Mouse (Mus musculus) heart, embryonic 11.5 days (tissue): ENCODE data around the gene Gm20532. TPM values are rescaled to one million over a fixed set of nuclear protein-coding genes. Genes with fewer than 3 reads are reported as not detected.

Experiments used
- ATAC-seq: fragments of 200-750 bp; cut with Nextera tagmentation; replicated peaks from 2 replicates; pipeline ENCODE4 v1.8.0; 2017; ENCODE audit warnings: moderate library complexity; ENCODE audit not compliant: insufficient number of reproducible peaks, low FRiP score, low TSS enrichment
- H3K27ac ChIP-seq: fragments of 300-500 bp; sonication (generic); 2 replicates; pipeline ENCODE4 v1.5.1; 2014; ENCODE audit warnings: mild to moderate bottlenecking, low read depth, low read length
- H3K27me3 ChIP-seq: fragments of 300-500 bp; sonication (generic); 2 replicates; pipeline ENCODE4 v1.6.1; 2014; ENCODE audit warnings: mild to moderate bottlenecking, low read length, mixed read lengths; ENCODE audit not compliant: control insufficient read depth, insufficient read depth
- H3K36me3 ChIP-seq: fragments of 300-500 bp; sonication (generic); 2 replicates; pipeline ENCODE4 v1.6.1; 2014; ENCODE audit warnings: mild to moderate bottlenecking, low read length, moderate library complexity, mixed read lengths; ENCODE audit not compliant: control insufficient read depth, insufficient read depth
- H3K4me1 ChIP-seq: fragments of 300-500 bp; sonication (generic); 2 replicates; pipeline ENCODE4 v1.6.1; 2014; ENCODE audit warnings: low read length; ENCODE audit not compliant: control insufficient read depth, insufficient read depth
- H3K4me2 ChIP-seq: fragments of 300-500 bp; sonication (generic); 2 replicates; pipeline ENCODE4 v1.6.1; 2014; ENCODE audit warnings: mild to moderate bottlenecking, moderate library complexity
- H3K4me3 ChIP-seq: fragments of 300-500 bp; sonication (generic); 2 replicates; pipeline ENCODE4 v1.5.1; 2014; ENCODE audit warnings: low read depth, low read length
- H3K9ac ChIP-seq: fragments of 300-500 bp; sonication (generic); 2 replicates; pipeline ENCODE4 v1.6.1; 2014; ENCODE audit warnings: mild to moderate bottlenecking, low read depth, low read length, moderate library complexity
- H3K9me3 ChIP-seq: fragments of 300-500 bp; sonication (generic); replicated peaks from 2 replicates; pipeline ENCODE4 v1.6.1; 2016; ENCODE audit warnings: low read length; ENCODE audit not compliant: control insufficient read depth
- WGBS: fragments of 180-500 bp; shearing (Covaris S2); extraction: QIAGEN DNeasy Blood & Tissue Kit; methylation state at CpG from one replicate; pipeline ENCODE4 v1.1.7; 2014; ENCODE audit not compliant: insufficient replicate concordance; 5-methylcytosine and 5-hydroxymethylcytosine counted together
- polyA plus RNA-seq: library from polyadenylated mRNA; unstranded; fragments of >200 nt; fragmentation: Nextera tagmentation; extraction: Ambion mirVana; gene quantifications from 2 replicates; pipeline ENCODE4 v1.2.1, GENCODE M21; 2014

Gene Gm20532
- polyA plus RNA-seq, 1 experiment from 2014 or later, result not detected

- H3K27me3 ChIP-seq, result no peaks in the 10 kb centered on the region
- ATAC-seq, result no peak
- no peaks in the 10 kb centered on the region for H3K9me3 ChIP-seq
- H3K27ac ChIP-seq, result no peak overlapping the region
- H3K9ac ChIP-seq, result no peak overlapping the region
- WGBS, result 79% methylated on average over 2 of the region's 2 CpGs
- H3K4me2 ChIP-seq, result no peak overlapping the region
- H3K36me3 ChIP-seq, result 0 out of 2 replicates have a peak, but pooled peaks cover 3% of the 10 kb centered on the region
- H3K4me1 ChIP-seq, result peaks cover 5% of the 10 kb centered on the region; the same call in 1 of the 2 replicates
- H3K4me3 ChIP-seq, result no peak overlapping the region
These were observed 14.2 kb downstream of the Gm20532 start for GRCm38 (mm10) chr2:26600664-26601063.

DNA sequence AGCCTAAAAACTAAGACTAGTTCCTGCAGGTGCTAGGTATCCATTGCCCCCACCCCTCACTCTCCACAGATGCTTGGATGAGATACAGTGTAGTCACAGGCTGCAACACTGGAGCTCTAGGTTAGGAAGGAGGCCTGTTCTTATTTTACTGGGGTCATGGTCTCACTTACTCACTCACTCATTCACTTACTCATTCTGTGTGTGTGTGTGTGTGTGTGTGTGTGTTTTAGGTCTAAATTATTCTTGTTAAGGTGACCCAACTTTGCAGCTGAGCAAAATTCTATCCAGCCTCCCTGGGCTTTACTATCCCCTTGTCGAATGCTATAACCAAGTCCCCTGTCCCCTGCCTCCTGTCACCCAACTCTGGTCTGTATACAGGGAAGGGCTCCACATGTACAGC is 15.2 kb downstream of the Gm20532 start:
- no peak overlapping the region for H3K27ac ChIP-seq
- no peak overlapping the region for H3K4me2 ChIP-seq
- H3K36me3 ChIP-seq, result no peaks in the 10 kb centered on the region
- H3K4me3 ChIP-seq, result no peak overlapping the region
- H3K27me3 ChIP-seq, result no peaks in the 10 kb centered on the region
- no peaks in the 10 kb centered on the region for H3K9me3 ChIP-seq
- no peak for ATAC-seq
- H3K4me1 ChIP-seq, result peaks cover 12% of the 10 kb centered on the region
- WGBS, result 88% methylated on average over 1 of the region's 1 CpGs
- no peak overlapping the region for H3K9ac ChIP-seq

DNA sequence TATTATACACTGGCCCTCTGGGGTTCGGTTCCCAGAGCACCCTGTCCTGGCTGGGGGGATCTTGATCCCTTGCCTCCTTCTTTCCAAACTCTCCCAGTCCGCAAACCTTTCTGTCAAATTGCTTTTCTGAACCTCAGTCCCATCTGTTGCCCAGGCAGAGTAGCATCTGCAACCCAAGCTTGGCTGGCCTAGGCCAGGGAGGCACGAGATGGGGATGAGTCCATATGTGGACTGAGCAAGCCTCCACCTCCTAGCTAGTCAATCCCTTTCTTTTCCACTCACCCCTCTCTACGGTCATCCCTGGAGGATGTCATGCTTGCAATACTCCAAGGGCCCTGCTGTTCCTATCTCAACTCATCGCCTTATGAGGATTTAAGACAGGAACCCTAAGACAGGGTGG is 16.2 kb downstream of the Gm20532 start:
- Histone ChIP-seq H3K27ac (no peak overlapping the region), H3K27me3 (no peaks in the 10 kb centered on the region; the same call in 1 of the 2 replicates), H3K4me1 (peaks cover 22% of the 10 kb centered on the region), H3K9ac (0 out of 2 replicates have a peak overlapping the region, but pooled peaks have one; percentile 80), H3K9me3 (no peaks in the 10 kb centered on the region), H3K4me3 (peak overlapping the region; percentile 68; the same call in 1 of the 2 replicates), H3K4me2 (peak overlapping the region; percentile 90), H3K36me3 (no peaks in the 10 kb centered on the region)
- WGBS, result 79% methylated on average over 5 of the region's 5 CpGs
- no peak for ATAC-seq

DNA sequence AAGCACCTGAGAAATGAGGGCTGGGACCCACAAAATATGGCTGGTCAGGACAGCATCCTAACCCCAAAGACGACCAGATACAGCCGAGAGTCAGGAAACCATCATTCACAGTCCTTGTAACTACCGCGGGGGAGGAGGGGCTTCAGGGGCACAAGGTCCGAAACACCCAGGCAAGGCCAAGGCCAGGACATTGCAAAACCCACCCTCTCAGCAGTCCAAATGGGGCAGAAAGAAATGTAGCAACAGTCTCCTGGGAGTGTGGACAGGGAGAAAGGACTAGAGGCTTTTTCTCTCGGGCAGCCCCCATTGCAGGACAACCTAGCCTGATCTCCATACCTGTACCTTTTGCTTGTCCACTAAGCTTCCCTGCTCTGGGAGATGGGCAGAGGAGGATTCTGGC is 16.7 kb downstream of the Gm20532 start:
- H3K4me2 ChIP-seq, result peak overlapping the region; percentile 90
- H3K36me3 ChIP-seq, result no peaks in the 10 kb centered on the region
- ATAC-seq, result no peak
- H3K4me1 ChIP-seq, result peaks cover 22% of the 10 kb centered on the region
- peak overlapping the region; percentile 68 for H3K4me3 ChIP-seq
- H3K9me3 ChIP-seq, result no peaks in the 10 kb centered on the region
- peak overlapping the region; percentile 80 for H3K9ac ChIP-seq
- H3K27me3 ChIP-seq, result no peaks in the 10 kb centered on the region; the same call in 1 of the 2 replicates
- H3K27ac ChIP-seq, result no peak overlapping the region
- 9% methylated on average over 6 of the region's 6 CpGs for WGBS

DNA sequence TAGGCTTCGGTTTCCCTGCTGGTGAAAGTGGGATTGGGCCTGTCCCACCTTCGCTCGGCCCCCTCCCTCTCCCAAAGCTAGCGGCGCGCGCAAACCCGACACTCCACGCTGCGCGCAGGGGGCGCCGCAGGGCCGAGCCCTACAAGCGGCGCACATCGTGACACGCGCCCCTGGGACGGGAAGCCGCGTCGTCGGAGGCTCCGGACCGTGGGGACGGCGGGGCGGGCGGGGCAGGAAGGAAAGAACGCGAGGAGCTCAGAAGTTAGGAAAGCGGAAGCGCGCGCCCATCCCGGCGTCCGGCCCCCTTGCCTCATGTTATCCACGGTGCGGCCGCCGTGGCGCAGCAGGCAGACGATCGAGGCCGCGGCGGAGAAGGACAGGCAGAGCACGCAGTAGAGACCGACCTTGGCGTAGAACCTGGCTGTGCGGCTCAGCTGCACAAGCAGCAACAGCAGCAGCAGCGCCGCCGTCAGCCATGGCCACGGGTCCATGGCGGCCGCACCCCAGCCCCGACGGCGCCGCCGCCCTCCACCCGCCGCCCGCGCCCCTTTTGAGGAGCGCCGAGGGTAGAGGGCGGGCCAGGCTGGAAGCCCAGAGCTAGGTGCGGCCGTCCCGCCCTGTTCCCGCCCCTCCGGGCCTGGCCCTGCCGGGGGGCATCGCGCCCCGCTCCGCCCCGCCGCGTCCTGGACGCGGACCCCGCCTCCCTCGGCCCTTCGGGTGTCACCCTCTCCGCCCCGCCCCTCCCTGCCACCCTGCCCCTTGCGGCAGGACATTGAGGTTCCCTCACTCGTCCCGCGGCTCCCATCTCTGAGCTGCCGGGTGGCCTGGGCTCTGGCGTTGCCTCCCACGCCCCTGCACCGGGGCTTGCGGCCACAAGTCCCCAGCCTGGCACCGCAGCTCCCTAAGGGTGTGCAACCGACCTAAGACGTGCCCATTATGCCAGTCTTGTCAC is 17.6 kb downstream of the Gm20532 start, which contains the start of gene Agpat2:
Gene Agpat2 (minus strand): TSS at position 698 of the 952 bp plus-strand sequence.
- peak within 1 kb of the TSS; percentile 65; the same call in 1 of the 2 replicates for H3K27ac ChIP-seq
- ATAC-seq, result peak; percentile 79
- no peaks in the 10 kb centered on the region; the same call in 1 of the 2 replicates for H3K27me3 ChIP-seq
- H3K36me3 ChIP-seq, result no peaks in the 10 kb centered on the region
- H3K9ac ChIP-seq, result peak within 1 kb of the TSS; percentile 80
- peak within 1 kb of the TSS; percentile 90 for H3K4me2 ChIP-seq
- no peaks in the 10 kb centered on the region for H3K9me3 ChIP-seq
- under 1% methylated on average over 74 of the region's 103 CpGs for WGBS
- peak within 1 kb of the TSS; percentile 68 for H3K4me3 ChIP-seq
- peaks cover 22% of the 10 kb centered on the region for H3K4me1 ChIP-seq

DNA sequence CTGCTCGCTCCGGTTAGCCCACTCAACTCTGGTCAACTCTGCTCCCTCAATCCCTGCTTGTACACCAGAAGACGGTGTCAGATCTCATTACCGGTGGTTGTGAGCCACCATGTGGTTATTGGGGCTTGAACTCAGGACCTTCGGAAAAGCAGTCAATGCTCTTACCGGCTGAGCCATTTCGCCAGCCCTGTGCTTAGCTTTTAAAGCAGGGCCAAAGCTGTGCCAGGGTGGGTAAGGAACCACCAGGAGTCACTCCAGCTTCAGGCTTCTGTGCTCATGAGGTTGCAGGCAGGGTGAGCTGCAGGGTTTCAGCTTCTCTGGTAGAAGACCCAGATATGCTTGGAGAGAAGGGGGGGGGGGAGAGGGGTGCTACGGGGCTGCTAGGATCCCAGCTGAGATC is 18.9 kb downstream of the Gm20532 start:
- Histone ChIP-seq H3K36me3 (no peaks in the 10 kb centered on the region), H3K4me3 (no peak overlapping the region), H3K9ac (no peak overlapping the region), H3K9me3 (no peaks in the 10 kb centered on the region), H3K27ac (no peak overlapping the region), H3K4me2 (no peak overlapping the region), H3K27me3 (no peaks in the 10 kb centered on the region; the same call in 1 of the 2 replicates), H3K4me1 (peaks cover 22% of the 10 kb centered on the region)
- ATAC-seq, result no peak
- 80% methylated on average over 8 of the region's 8 CpGs for WGBS

GRCm38 (mm10) chr2:26606579-26606978 is 20.1 kb downstream of the Gm20532 start:
- no peak overlapping the region for H3K4me3 ChIP-seq
- H3K27ac ChIP-seq, result 0 out of 2 replicates have a peak overlapping the region, but pooled peaks have one; percentile 18
- H3K36me3 ChIP-seq, result no peaks in the 10 kb centered on the region
- H3K4me2 ChIP-seq, result no peak overlapping the region
- H3K4me1 ChIP-seq, result peaks cover 22% of the 10 kb centered on the region
- H3K27me3 ChIP-seq, result no peaks in the 10 kb centered on the region; the same call in 1 of the 2 replicates
- ATAC-seq, result no peak
- WGBS, result 54% methylated on average over 3 of the region's 3 CpGs
- no peak overlapping the region for H3K9ac ChIP-seq
- H3K9me3 ChIP-seq, result no peaks in the 10 kb centered on the region

GRCm38 (mm10) chr2:26607056-26607910 is 20.8 kb downstream of the Gm20532 start:
- Histone ChIP-seq H3K9ac (no peak overlapping the region), H3K4me2 (no peak overlapping the region), H3K4me3 (no peak overlapping the region), H3K27ac (0 out of 2 replicates have a peak overlapping the region, but pooled peaks have one; percentile 18), H3K27me3 (no peaks in the 10 kb centered on the region; the same call in 1 of the 2 replicates), H3K9me3 (no peaks in the 10 kb centered on the region), H3K36me3 (no peaks in the 10 kb centered on the region), H3K4me1 (peaks cover 22% of the 10 kb centered on the region)
- WGBS, result 41% methylated on average over 6 of the region's 6 CpGs
- ATAC-seq, result no peak
